ENCODE assay signal across 8 mouse cellular contexts in genomic region chr15:100729281-100729985, GRCm38 (mm10). TPM values are rescaled to one million over a fixed set of nuclear protein-coding genes. Genes with fewer than 3 reads are reported as not detected.
DNase-seq lines count a peak whose midpoint lies in the region; ATAC-seq and TF ChIP-seq lines count a peak whose summit lies in the region.

Gene Galnt6 (minus strand): TSS chr15:100729376.

- peak within 1 kb of the TSS; percentile 19; the same call in 1 of the 2 replicates for H3K27ac ChIP-seq in embryonic facial prominence, embryonic 10.5 days (replicated peaks)
- H3K27ac ChIP-seq in hindbrain, postnatal 0 days = no peak within 1 kb of the TSS

- peak; percentile 36 for DNase-seq in urinary bladder, postnatal 14 days (ENCODE audit: low spot score)
- DNase-seq in urinary bladder, postnatal 36 days (ENCODE audit: low spot score in 2 of 2) = no peak
- DNase-seq in embryonic facial prominence, embryonic 10.5 days (ENCODE audit: low spot score) = peak; percentile 63
- DNase-seq in hindbrain, postnatal 0 days (ENCODE audit: low spot score) = no peak
- DNase-seq in lung, postnatal 10 days = peak; percentile 34
- peak; percentile 47 for DNase-seq in retina, embryonic 14.5 days (ENCODE audit: low spot score)
- DNase-seq in cerebellum, postnatal 36 days = no peak
- DNase-seq in adipocyte (ENCODE audit: low spot score) = no peak

- peaks cover 17% of the 10 kb centered on the region for H3K4me1 ChIP-seq in embryonic facial prominence, embryonic 10.5 days
- no peaks in the 10 kb centered on the region for H3K4me1 ChIP-seq in hindbrain, postnatal 0 days (ENCODE audit: insufficient read depth, low read length)

- H3K4me2 ChIP-seq in hindbrain, postnatal 0 days (ENCODE audit: low read depth, low read length) = peak within 1 kb of the TSS; percentile 52

- ATAC-seq in hindbrain, postnatal 0 days = no peak

- peak within 1 kb of the TSS; percentile 57 for H3K4me3 ChIP-seq in embryonic facial prominence, embryonic 10.5 days
- peak within 1 kb of the TSS; percentile 32 for H3K4me3 ChIP-seq in hindbrain, postnatal 0 days (ENCODE audit: low read length)

- H3K36me3 ChIP-seq in embryonic facial prominence, embryonic 10.5 days (replicated peaks) = no peaks in the 10 kb centered on the region
- H3K36me3 ChIP-seq in hindbrain, postnatal 0 days (ENCODE audit: insufficient read depth, low read length) = no peaks in the 10 kb centered on the region

- peak within 1 kb of the TSS; percentile 41 for H3K9ac ChIP-seq in hindbrain, postnatal 0 days (replicated peaks; ENCODE audit: low read length)

- H3K9me3 ChIP-seq in embryonic facial prominence, embryonic 10.5 days = no peaks in the 10 kb centered on the region
- no peaks in the 10 kb centered on the region for H3K9me3 ChIP-seq in hindbrain, postnatal 0 days (ENCODE audit: low read length)

- no peak for TF ChIP-seq CTCF in hindbrain, postnatal 0 days (IDR thresholded peaks at IDR 0.05; ENCODE audit: low read depth)

- WGBS in embryonic facial prominence, embryonic 10.5 days = 4% methylated on average over 57 of the region's 57 CpGs
- 8% methylated on average over 29 of the region's 57 CpGs for WGBS in hindbrain, postnatal 0 days

- H3K27me3 ChIP-seq in embryonic facial prominence, embryonic 10.5 days (replicated peaks; ENCODE audit: low read depth, poor library complexity, severe bottlenecking) = peaks cover 70% of the 10 kb centered on the region
- H3K27me3 ChIP-seq in hindbrain, postnatal 0 days (ENCODE audit: insufficient read depth, low read length) = peaks cover 36% of the 10 kb centered on the region

RNA-seq across cellular contexts. Expression of gene Galnt6, which starts in this region (rescaled TPM):
- polyA plus RNA-seq in embryonic facial prominence, embryonic 10.5 days (2016; fragmentation: Nextera tagmentation; extraction: Ambion mirVana) = 0.05 and 0.16 TPM in 2 replicates
- 0.25 and 0.37 TPM in 2 replicates for total RNA-seq in hindbrain, postnatal 0 days (2014; rRNA removed)
- 0.34 TPM in 2 replicates for polyA plus RNA-seq in hindbrain, postnatal 0 days (2015; fragmentation: Nextera tagmentation; extraction: Ambion mirVana)

Comparison
In these comparisons a context has a peak if more than half of its experiments do, and no peak if none do; other contexts are left out.
1. DNase-seq: peak in urinary bladder, postnatal 14 days (single experiment), lung, postnatal 10 days (single experiment) and retina, embryonic 14.5 days (single experiment); none in urinary bladder, postnatal 36 days (0 of 2), hindbrain, postnatal 0 days (single experiment), cerebellum, postnatal 36 days (0 of 2) and adipocyte (single experiment).
2. Peak in DNase-seq, H3K4me3 ChIP-seq and H3K27ac ChIP-seq in embryonic facial prominence, embryonic 10.5 days; RNA of the gene not detected or under 1 TPM.